Mouse (Mus musculus) forebrain, embryonic 13.5 days (tissue): ENCODE measurements around the gene Tnnt1. TPM values are rescaled to one million over a fixed set of nuclear protein-coding genes. Genes with fewer than 3 reads are reported as not detected.

ENCODE experiments used
- ATAC-seq: fragments of 200-750 bp; cut with Nextera tagmentation; 2 replicates; pipeline ENCODE4 v1.8.0; 2017
- H3K27ac ChIP-seq: fragments of 300-500 bp; sonication (generic); 2 replicates; pipeline ENCODE4 v1.5.1; 2015; ENCODE audit warnings: inconsistent platforms, mild to moderate bottlenecking, moderate library complexity
- H3K27me3 ChIP-seq: fragments of 300-500 bp; sonication (generic); 2 replicates; pipeline ENCODE4 v1.6.1; 2015; ENCODE audit warnings: mild to moderate bottlenecking, inconsistent platforms
- H3K36me3 ChIP-seq: fragments of 300-500 bp; sonication (generic); 2 replicates; pipeline ENCODE4 v1.6.1; 2015; ENCODE audit warnings: mild to moderate bottlenecking, inconsistent platforms; ENCODE audit not compliant: poor library complexity, severe bottlenecking
- H3K4me1 ChIP-seq: fragments of 300-500 bp; sonication (generic); 2 replicates; pipeline ENCODE4 v1.6.1; 2015; ENCODE audit warnings: inconsistent platforms
- H3K4me2 ChIP-seq: fragments of 300-500 bp; sonication (generic); 2 replicates; pipeline ENCODE4 v1.6.1; 2015; ENCODE audit warnings: inconsistent platforms, mild to moderate bottlenecking, moderate library complexity
- H3K4me3 ChIP-seq: fragments of 300-500 bp; sonication (generic); 2 replicates; pipeline ENCODE4 v1.5.1; 2015; ENCODE audit warnings: mild to moderate bottlenecking, inconsistent platforms
- H3K9ac ChIP-seq: fragments of 300-500 bp; sonication (generic); 2 replicates; pipeline ENCODE4 v1.6.1; 2015; ENCODE audit warnings: mild to moderate bottlenecking, inconsistent platforms
- H3K9me3 ChIP-seq: fragments of 300-500 bp; sonication (generic); replicated peaks from 2 replicates; pipeline ENCODE4 v1.6.1; 2016; ENCODE audit warnings: inconsistent platforms
- WGBS: fragments of 180-500 bp; shearing (Covaris S2); methylation state at CpG from one replicate; pipeline ENCODE4 v1.1.7; 2015; 5-methylcytosine and 5-hydroxymethylcytosine counted together
- polyA plus RNA-seq: library from polyadenylated mRNA; unstranded; fragments of >200 nt; fragmentation: Nextera tagmentation; extraction: Ambion mirVana; gene quantifications from 2 replicates; pipeline ENCODE4 v1.2.1, GENCODE M21; 2015

Tnnt1 gene
- polyA plus RNA-seq, 1 experiment from 2014 or later, result 3.9 TPM

GRCm38 (mm10) chr7:4479674-4480073 is 36.5 kb downstream of the Tnnt1 start:
- peaks cover 30% of the 10 kb centered on the region for H3K27me3 ChIP-seq
- H3K4me3 ChIP-seq, result no peak overlapping the region
- no peak overlapping the region for H3K27ac ChIP-seq
- H3K4me2 ChIP-seq, result peak overlapping the region; percentile 84; the same call in 1 of the 2 replicates
- no peak for ATAC-seq
- H3K36me3 ChIP-seq, result peaks cover 36% of the 10 kb centered on the region
- H3K9me3 ChIP-seq, result no peaks in the 10 kb centered on the region
- 24% methylated on average over 6 of the region's 6 CpGs for WGBS
- peaks cover 21% of the 10 kb centered on the region for H3K4me1 ChIP-seq
- H3K9ac ChIP-seq, result no peak overlapping the region

- H3K9ac ChIP-seq, result peak overlapping the region; percentile 67
- no peaks in the 10 kb centered on the region for H3K9me3 ChIP-seq
- peak; percentile 11 for ATAC-seq
- 5% methylated on average over 16 of the region's 16 CpGs for WGBS
- peak overlapping the region; percentile 84 for H3K4me2 ChIP-seq
- peaks cover 37% of the 10 kb centered on the region for H3K27me3 ChIP-seq
- peaks cover 21% of the 10 kb centered on the region for H3K4me1 ChIP-seq
- H3K36me3 ChIP-seq, result peaks cover 28% of the 10 kb centered on the region
- H3K27ac ChIP-seq, result peak overlapping the region; percentile 59; the same call in 1 of the 2 replicates
- peak overlapping the region; percentile 48 for H3K4me3 ChIP-seq
Observed at GRCm38 (mm10) chr7:4478796-4479291, 37.3 kb downstream of the Tnnt1 start.

GRCm38 (mm10) chr7:4478021-4478795 is 38.0 kb downstream of the Tnnt1 start:
- H3K9ac ChIP-seq, result peak overlapping the region; percentile 67

DNA sequence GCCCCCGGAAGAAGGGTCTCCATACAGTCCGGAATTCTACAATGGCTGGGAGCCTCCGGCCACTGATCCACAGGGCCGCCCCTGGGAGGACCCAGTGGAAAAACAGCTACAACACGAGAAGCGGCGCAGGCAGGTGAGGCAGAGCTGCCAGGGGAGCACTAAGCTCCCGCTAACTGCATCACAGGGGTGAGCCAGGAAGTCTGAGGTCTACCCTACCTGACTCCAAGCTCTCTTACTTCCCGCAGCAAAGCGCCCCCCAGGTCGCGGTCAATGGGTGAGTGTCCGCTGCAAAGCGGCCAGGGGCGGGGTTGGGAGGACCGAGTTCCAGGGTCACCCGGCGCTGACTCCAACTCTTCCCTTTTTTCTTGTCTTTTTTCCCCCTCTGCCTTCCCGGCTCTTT is 42.2 kb downstream of the Tnnt1 start:
- peaks cover 67% of the 10 kb centered on the region for H3K27me3 ChIP-seq
- no peak overlapping the region for H3K4me3 ChIP-seq
- no peak for ATAC-seq
- no peaks in the 10 kb centered on the region for H3K9me3 ChIP-seq
- H3K4me1 ChIP-seq, result peaks cover 27% of the 10 kb centered on the region
- 12% methylated on average over 18 of the region's 19 CpGs for WGBS
- H3K36me3 ChIP-seq, result no peaks in the 10 kb centered on the region
- H3K9ac ChIP-seq, result no peak overlapping the region
- H3K27ac ChIP-seq, result no peak overlapping the region
- no peak overlapping the region for H3K4me2 ChIP-seq

More at GRCm38 (mm10) chr7:4478021-4478795, 38.0 kb downstream of the Tnnt1 start:
- WGBS, result under 1% methylated on average over 39 of the region's 39 CpGs
- H3K27me3 ChIP-seq, result peaks cover 44% of the 10 kb centered on the region
- peaks cover 21% of the 10 kb centered on the region for H3K4me1 ChIP-seq
- peaks cover 21% of the 10 kb centered on the region for H3K36me3 ChIP-seq
- no peaks in the 10 kb centered on the region for H3K9me3 ChIP-seq
- H3K27ac ChIP-seq, result peak overlapping the region; percentile 76
- peak; percentile 98 for ATAC-seq
- peak overlapping the region; percentile 48 for H3K4me3 ChIP-seq
- H3K4me2 ChIP-seq, result peak overlapping the region; percentile 84

GRCm38 (mm10) chr7:4471179-4471555 is 45.0 kb downstream of the Tnnt1 start:
- WGBS, result under 1% methylated on average over 24 of the region's 24 CpGs
- Histone ChIP-seq H3K4me1 (peaks cover 14% of the 10 kb centered on the region), H3K4me3 (peak overlapping the region; percentile 38), H3K9ac (peak overlapping the region; percentile 31), H3K36me3 (no peaks in the 10 kb centered on the region), H3K27me3 (peaks cover 59% of the 10 kb centered on the region), H3K4me2 (peak overlapping the region; percentile 66), H3K27ac (no peak overlapping the region), H3K9me3 (no peaks in the 10 kb centered on the region)
- ATAC-seq, result peak; percentile 85

GRCm38 (mm10) chr7:4470275-4471178 is 45.7 kb downstream of the Tnnt1 start:
- WGBS, result 2% methylated on average over 35 of the region's 35 CpGs
- H3K9me3 ChIP-seq, result no peaks in the 10 kb centered on the region
- H3K27me3 ChIP-seq, result peaks cover 56% of the 10 kb centered on the region
- peak overlapping the region; percentile 66 for H3K4me2 ChIP-seq
- H3K9ac ChIP-seq, result peak overlapping the region; percentile 31
- no peaks in the 10 kb centered on the region for H3K36me3 ChIP-seq
- H3K4me3 ChIP-seq, result peak overlapping the region; percentile 38
- no peak overlapping the region for H3K27ac ChIP-seq
- peaks cover 14% of the 10 kb centered on the region for H3K4me1 ChIP-seq
- ATAC-seq, result peak; percentile 66

DNA sequence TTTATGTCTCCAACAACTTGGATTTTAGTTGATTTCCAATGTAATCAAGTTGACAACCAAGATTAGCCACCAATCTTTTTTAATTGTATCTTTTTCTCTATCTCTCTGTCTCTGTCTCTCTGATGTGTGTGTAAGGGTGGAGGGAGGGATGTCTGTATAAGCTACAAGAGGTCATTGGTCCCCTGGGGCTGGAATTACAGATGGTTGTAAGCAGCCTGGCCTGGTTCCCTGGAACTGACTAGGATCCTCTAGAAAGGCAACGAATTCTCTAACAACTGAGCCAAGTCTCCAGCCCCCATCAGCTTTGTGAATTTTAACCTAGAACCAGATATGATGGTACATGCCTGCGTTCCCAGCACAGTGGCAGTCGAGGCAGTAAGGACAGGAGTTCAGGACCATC is 48.4 kb downstream of the Tnnt1 start:
- WGBS, result 69% methylated on average over 3 of the region's 3 CpGs
- H3K36me3 ChIP-seq, result no peaks in the 10 kb centered on the region
- H3K4me1 ChIP-seq, result peaks cover 14% of the 10 kb centered on the region
- H3K4me2 ChIP-seq, result no peak overlapping the region
- H3K27ac ChIP-seq, result no peak overlapping the region
- H3K4me3 ChIP-seq, result no peak overlapping the region
- no peak for ATAC-seq
- H3K9ac ChIP-seq, result no peak overlapping the region
- peaks cover 35% of the 10 kb centered on the region for H3K27me3 ChIP-seq
- H3K9me3 ChIP-seq, result no peaks in the 10 kb centered on the region

GRCm38 (mm10) chr7:4464194-4464824 is 51.9 kb downstream of the Tnnt1 start:
- Histone ChIP-seq H3K27ac (no peak overlapping the region), H3K4me3 (no peak overlapping the region), H3K9ac (peak overlapping the region; percentile 21; the same call in 1 of the 2 replicates), H3K4me2 (no peak overlapping the region), H3K9me3 (no peaks in the 10 kb centered on the region), H3K36me3 (no peaks in the 10 kb centered on the region), H3K27me3 (peaks cover 9% of the 10 kb centered on the region; the same call in 1 of the 2 replicates), H3K4me1 (no peaks in the 10 kb centered on the region)
- no peak for ATAC-seq
- WGBS, result 12% methylated on average over 11 of the region's 12 CpGs

GRCm38 (mm10) chr7:4460576-4461434 is 55.4 kb downstream of the Tnnt1 start, which contains the start of gene Eps8l1:
Gene Eps8l1, plus strand, starts transcription at chr7:4460674.
- Histone ChIP-seq H3K27ac (no peak within 1 kb of the TSS), H3K9ac (0 out of 2 replicates have a peak within 1 kb of the TSS, but pooled peaks have one; percentile 9), H3K27me3 (peaks cover 6% of the 10 kb centered on the region; the same call in 1 of the 2 replicates), H3K4me3 (peak within 1 kb of the TSS; percentile 22), H3K4me1 (no peaks in the 10 kb centered on the region), H3K4me2 (peak within 1 kb of the TSS; percentile 46), H3K36me3 (no peaks in the 10 kb centered on the region), H3K9me3 (no peaks in the 10 kb centered on the region)
- ATAC-seq, result 0 out of 2 replicates have a peak, but pooled peaks have one; percentile 38
- 68% methylated on average over 14 of the region's 16 CpGs for WGBS
